Mouse (Mus musculus): Measurements from ENCODE around the gene Mdm2. TPM values are rescaled to one million over a fixed set of nuclear protein-coding genes. Genes with fewer than 3 reads are reported as not detected.
"Not testable (repeated sequence)": the region's sequence is repeated elsewhere in the genome, so short reads cannot be mapped to it uniquely, and the experiment has no call there.

The Mdm2 gene
- polyA plus RNA-seq, 2 experiments, result 32.9 to 59.9 TPM

GRCm38 (mm10) chr10:117704964-117705335 is 5.6 kb downstream of the Mdm2 start:
- Histone ChIP-seq H3K27ac (replicated peaks; ENCODE audit: low read depth, low read length) (no peak overlapping the region), H3K4me1 (ENCODE audit: control insufficient read depth, insufficient read depth, low read length) (peaks cover 4% of the 10 kb centered on the region), H3K4me3 (replicated peaks; ENCODE audit: low read length) (no peak overlapping the region), H3K4me2 (replicated peaks; ENCODE audit: low read depth, low read length, severe bottlenecking) (no peak overlapping the region), H3K36me3 (ENCODE audit: control insufficient read depth, insufficient read depth, low read length) (peaks cover 66% of the 10 kb centered on the region), H3K9ac (ENCODE audit: low read depth, low read length, severe bottlenecking) (no peak overlapping the region), H3K27me3 (ENCODE audit: control insufficient read depth, insufficient read depth, low read length) (no peaks in the 10 kb centered on the region), H3K9me3 (ENCODE audit: control insufficient read depth, low read length) (no peaks in the 10 kb centered on the region)
- ATAC-seq (ENCODE audit: low FRiP score, low read depth) (no peak), DNase-seq (ENCODE audit: low spot score) (no peak)
- no peak for TF ChIP-seq POLR2A (IDR thresholded peaks at IDR 0.05; ENCODE audit: borderline replicate concordance, extremely low read depth, insufficient read depth, insufficient read length)
- 92% methylated on average over 6 of the region's 6 CpGs for WGBS

GRCm38 (mm10) chr10:117704314-117704963 is 6.1 kb downstream of the Mdm2 start:
- H3K27me3 ChIP-seq (ENCODE audit: control insufficient read depth, insufficient read depth, low read length); DNase-seq (ENCODE audit: low spot score); H3K4me1 ChIP-seq (ENCODE audit: control insufficient read depth, insufficient read depth, low read length); H3K27ac ChIP-seq (replicated peaks; ENCODE audit: low read depth, low read length); H3K9ac ChIP-seq (ENCODE audit: low read depth, low read length, severe bottlenecking); H3K4me2 ChIP-seq (replicated peaks; ENCODE audit: low read depth, low read length, severe bottlenecking); ATAC-seq (ENCODE audit: low FRiP score, low read depth); H3K4me3 ChIP-seq (replicated peaks; ENCODE audit: low read length); H3K9me3 ChIP-seq (ENCODE audit: control insufficient read depth, low read length): not testable (repeated sequence)
- 96% methylated on average over 6 of the region's 6 CpGs for WGBS
- peaks cover 71% of the 10 kb centered on the region for H3K36me3 ChIP-seq (ENCODE audit: control insufficient read depth, insufficient read depth, low read length)

GRCm38 (mm10) chr10:117703506-117703905 is 7.1 kb downstream of the Mdm2 start:
- WGBS, result 89% methylated on average over 3 of the region's 3 CpGs
- Histone ChIP-seq H3K4me3 (replicated peaks; ENCODE audit: low read length) (no peak overlapping the region), H3K36me3 (ENCODE audit: control insufficient read depth, insufficient read depth, low read length) (peaks cover 71% of the 10 kb centered on the region), H3K4me2 (replicated peaks; ENCODE audit: low read depth, low read length, severe bottlenecking) (no peak overlapping the region), H3K27me3 (ENCODE audit: control insufficient read depth, insufficient read depth, low read length) (no peaks in the 10 kb centered on the region), H3K27ac (replicated peaks; ENCODE audit: low read depth, low read length) (no peak overlapping the region), H3K9me3 (ENCODE audit: control insufficient read depth, low read length) (no peaks in the 10 kb centered on the region), H3K4me1 (ENCODE audit: control insufficient read depth, insufficient read depth, low read length) (no peaks in the 10 kb centered on the region), H3K9ac (ENCODE audit: low read depth, low read length, severe bottlenecking) (no peak overlapping the region)
- ATAC-seq (ENCODE audit: low FRiP score, low read depth), result no peak
- no peak for DNase-seq (ENCODE audit: low spot score)
- no peak for TF ChIP-seq POLR2A (IDR thresholded peaks at IDR 0.05; ENCODE audit: borderline replicate concordance, extremely low read depth, insufficient read depth, insufficient read length)

GRCm38 (mm10) chr10:117702024-117702833 is 8.3 kb downstream of the Mdm2 start:
- Histone ChIP-seq H3K27me3 (ENCODE audit: control insufficient read depth, insufficient read depth, low read length) (no peaks in the 10 kb centered on the region), H3K36me3 (ENCODE audit: control insufficient read depth, insufficient read depth, low read length) (peaks cover 81% of the 10 kb centered on the region), H3K4me1 (ENCODE audit: control insufficient read depth, insufficient read depth, low read length) (no peaks in the 10 kb centered on the region), H3K9ac (ENCODE audit: low read depth, low read length, severe bottlenecking) (no peak overlapping the region), H3K27ac (replicated peaks; ENCODE audit: low read depth, low read length) (no peak overlapping the region), H3K4me3 (replicated peaks; ENCODE audit: low read length) (no peak overlapping the region), H3K4me2 (replicated peaks; ENCODE audit: low read depth, low read length, severe bottlenecking) (no peak overlapping the region), H3K9me3 (ENCODE audit: control insufficient read depth, low read length) (no peaks in the 10 kb centered on the region)
- no peak for TF ChIP-seq POLR2A (IDR thresholded peaks at IDR 0.05; ENCODE audit: borderline replicate concordance, extremely low read depth, insufficient read depth, insufficient read length)
- 96% methylated on average over 6 of the region's 6 CpGs for WGBS
- DNase-seq (ENCODE audit: low spot score) (no peak), ATAC-seq (ENCODE audit: low FRiP score, low read depth) (no peak)

GRCm38 (mm10) chr10:117701034-117701829 is 9.3 kb downstream of the Mdm2 start:
- no peak for TF ChIP-seq POLR2A (IDR thresholded peaks at IDR 0.05; ENCODE audit: borderline replicate concordance, extremely low read depth, insufficient read depth, insufficient read length)
- DNase-seq (ENCODE audit: low spot score) (no peak), ATAC-seq (ENCODE audit: low FRiP score, low read depth) (no peak)
- H3K9me3 ChIP-seq (ENCODE audit: control insufficient read depth, low read length), result no peaks in the 10 kb centered on the region
- no peaks in the 10 kb centered on the region for H3K4me1 ChIP-seq (ENCODE audit: control insufficient read depth, insufficient read depth, low read length)
- H3K27ac ChIP-seq (replicated peaks; ENCODE audit: low read depth, low read length), result no peak overlapping the region
- H3K27me3 ChIP-seq (ENCODE audit: control insufficient read depth, insufficient read depth, low read length), result no peaks in the 10 kb centered on the region
- 89% methylated on average over 6 of the region's 6 CpGs for WGBS
- H3K9ac ChIP-seq (ENCODE audit: low read depth, low read length, severe bottlenecking), result no peak overlapping the region
- H3K4me3 ChIP-seq (replicated peaks; ENCODE audit: low read length), result no peak overlapping the region
- peaks cover 82% of the 10 kb centered on the region for H3K36me3 ChIP-seq (ENCODE audit: control insufficient read depth, insufficient read depth, low read length)
- H3K4me2 ChIP-seq (replicated peaks; ENCODE audit: low read depth, low read length, severe bottlenecking), result no peak overlapping the region

Measured in limb, embryonic 14.5 days (tissue).